Mouse (Mus musculus) G1E (cell line): Measurements from ENCODE around the gene Dnajc12. TPM values are rescaled to one million over a fixed set of nuclear protein-coding genes. Genes with fewer than 3 reads are reported as not detected.

Experiments used
- ATAC-seq: 2 replicates; pipeline ENCODE4 v1.8.0; 2016; ENCODE audit warnings: mild to moderate bottlenecking; ENCODE audit not compliant: insufficient number of reproducible peaks, poor library complexity, low FRiP score, severe bottlenecking; ENCODE audit errors: extremely low read depth
- DNase-seq: peaks from one replicate; pipeline ENCODE4 v3.0.0; 2012; ENCODE audit warnings: low spot score
- H3K27me3 ChIP-seq: 2 replicates; pipeline ENCODE4 v1.6.1; 2012; ENCODE audit warnings: mild to moderate bottlenecking, low read length, inconsistent platforms; ENCODE audit not compliant: insufficient read depth
- H3K36me3 ChIP-seq: replicated peaks from 2 replicates; pipeline ENCODE3; 2012; ENCODE audit warnings: mild to moderate bottlenecking, inconsistent platforms
- H3K4me1 ChIP-seq: 2 replicates; pipeline ENCODE4 v1.6.1; 2012; ENCODE audit warnings: low read depth, low read length, inconsistent platforms, mixed read lengths; ENCODE audit not compliant: insufficient read depth
- H3K4me3 ChIP-seq: 2 replicates; pipeline ENCODE4 v1.5.1; 2012; ENCODE audit warnings: low read depth, mild to moderate bottlenecking, inconsistent platforms, low read length, moderate library complexity, mixed read lengths
- H3K9me3 ChIP-seq: replicated peaks from 2 replicates; pipeline ENCODE4 v1.6.1; 2012; ENCODE audit warnings: inconsistent platforms
- CTCF ChIP-seq: IDR thresholded peaks from 2 replicates; pipeline ENCODE4 v1.5.1; 2012; ENCODE audit warnings: low read depth, low read length, inconsistent platforms, mixed read lengths
- GATA1 ChIP-seq: IDR thresholded peaks from 2 replicates; pipeline ENCODE4 v1.6.1; 2012; ENCODE audit warnings: borderline replicate concordance, low read length, inconsistent platforms, mixed read lengths
- GATA2 ChIP-seq: IDR thresholded peaks from 2 replicates; pipeline ENCODE4 v1.6.1; 2012; ENCODE audit warnings: low read depth, low read length, inconsistent platforms, borderline replicate concordance
- POLR2AphosphoS5 ChIP-seq: IDR thresholded peaks from 2 replicates; pipeline ENCODE4 v1.6.1; 2012; ENCODE audit warnings: low read depth, low read length, inconsistent platforms; ENCODE audit not compliant: insufficient replicate concordance
- TAL1 ChIP-seq: conservative IDR thresholded peaks from 2 replicates; pipeline ENCODE4 v1.6.1; 2012; ENCODE audit warnings: low read depth, low read length, inconsistent platforms, mixed read lengths
- polyA plus RNA-seq: library from polyadenylated mRNA; stranded (reverse); fragments of >175 nt; gene quantifications from 2 replicates; pipeline ENCODE4 v1.2.3, GENCODE M21; 2012
- total RNA-seq, 2 experiments: library from RNA; stranded (forward) in 1 of 2; stranded (reverse) in 1 of 2; fragments of 200-1000 nt in 1 of 2; fragments of >200 nt in 1 of 2; fragmentation: Nextera tagmentation in 1 of 2; gene quantifications; 2 replicates each; pipeline ENCODE4 v1.2.3; 2014 to 2017

Dnajc12 gene
- total and polyA plus RNA-seq, 3 experiments: 0.20 to 1.9 (median 1.2) TPM

- Histone ChIP-seq H3K27me3 (no peaks in the 10 kb centered on the region), H3K4me3 (no peak overlapping the region), H3K4me1 (no peaks in the 10 kb centered on the region), H3K36me3 (no peaks in the 10 kb centered on the region), H3K9me3 (no peaks in the 10 kb centered on the region)
- TF ChIP-seq GATA1 (no peak), CTCF (no peak), POLR2AphosphoS5 (no peak), TAL1 (no peak), GATA2 (no peak)
- DNase-seq: no peak
- ATAC-seq: no peak
Observed at GRCm38 (mm10) chr10:63417061-63417460, 34.8 kb downstream of the Dnajc12 start.

GRCm38 (mm10) chr10:63421739-63422735, 39.8 kb downstream of the Dnajc12 start, which contains the start of gene Gm7075:
Gene Gm7075 (minus strand): TSS chr10:63421789.
- no peak for DNase-seq
- Histone ChIP-seq H3K36me3 (no peaks in the 10 kb centered on the region), H3K4me3 (no peak within 1 kb of the TSS), H3K9me3 (no peaks in the 10 kb centered on the region), H3K4me1 (no peaks in the 10 kb centered on the region), H3K27me3 (0 out of 2 replicates have a peak, but pooled peaks cover 2% of the 10 kb centered on the region)
- peak; percentile 24 for TF ChIP-seq CTCF
- TF ChIP-seq TAL1: no peak
- TF ChIP-seq POLR2AphosphoS5: no peak
- ATAC-seq: no peak; the same call in 1 of the 2 replicates

- Histone ChIP-seq H3K36me3 (no peaks in the 10 kb centered on the region), H3K9me3 (no peaks in the 10 kb centered on the region), H3K4me3 (no peak overlapping the region), H3K4me1 (no peaks in the 10 kb centered on the region), H3K27me3 (0 out of 2 replicates have a peak, but pooled peaks cover 2% of the 10 kb centered on the region)
- ATAC-seq (no peak), DNase-seq (no peak)
- TF ChIP-seq GATA1: no peak
- TF ChIP-seq POLR2AphosphoS5: no peak
- TF ChIP-seq CTCF: no peak
- TF ChIP-seq TAL1: no peak
- TF ChIP-seq GATA2: no peak
Observed at GRCm38 (mm10) chr10:63422736-63422992, 40.4 kb downstream of the Dnajc12 start.

GRCm38 (mm10) chr10:63423591-63424474, 41.6 kb downstream of the Dnajc12 start:
- no peak overlapping the region for H3K4me3 ChIP-seq
- 0 out of 2 replicates have a peak, but pooled peaks cover 2% of the 10 kb centered on the region for H3K27me3 ChIP-seq
- ATAC-seq (no peak), DNase-seq (no peak)
- no peaks in the 10 kb centered on the region for H3K36me3 ChIP-seq
- no peaks in the 10 kb centered on the region for H3K9me3 ChIP-seq
- H3K4me1 ChIP-seq: peaks cover 4% of the 10 kb centered on the region
- TF ChIP-seq POLR2AphosphoS5 (no peak), GATA1 (no peak), TAL1 (no peak), GATA2 (no peak), CTCF (no peak)

GRCm38 (mm10) chr10:63424475-63424814, 42.2 kb downstream of the Dnajc12 start:
- Histone ChIP-seq H3K9me3 (no peaks in the 10 kb centered on the region), H3K27me3 (0 out of 2 replicates have a peak, but pooled peaks cover 2% of the 10 kb centered on the region), H3K4me3 (no peak overlapping the region), H3K36me3 (no peaks in the 10 kb centered on the region), H3K4me1 (peaks cover 5% of the 10 kb centered on the region)
- no peak for TF ChIP-seq POLR2AphosphoS5
- no peak for TF ChIP-seq CTCF
- TF ChIP-seq TAL1: no peak
- no peak for TF ChIP-seq GATA1
- no peak for TF ChIP-seq GATA2
- ATAC-seq (no peak), DNase-seq (no peak)

- H3K36me3 ChIP-seq: no peaks in the 10 kb centered on the region
- H3K4me1 ChIP-seq: peaks cover 5% of the 10 kb centered on the region
- 0 out of 2 replicates have a peak, but pooled peaks cover 2% of the 10 kb centered on the region for H3K27me3 ChIP-seq
- H3K9me3 ChIP-seq: no peaks in the 10 kb centered on the region
- no peak overlapping the region for H3K4me3 ChIP-seq
- TF ChIP-seq CTCF (no peak), POLR2AphosphoS5 (no peak), GATA2 (no peak), GATA1 (no peak), TAL1 (no peak)
- DNase-seq (no peak), ATAC-seq (no peak)
Observed at GRCm38 (mm10) chr10:63427146-63427545, 44.9 kb downstream of the Dnajc12 start.
